Mouse (Mus musculus) hindbrain, embryonic 14.5 days (tissue): ENCODE results near the gene Robo2. TPM values are rescaled to one million over a fixed set of nuclear protein-coding genes. Genes with fewer than 3 reads are reported as not detected.
A peak's percentile ranks its signal among the peaks of the same experiment; 100 is the strongest.

Experiments
- ATAC-seq: fragments of 200-750 bp; cut with Nextera tagmentation; 2 replicates; pipeline ENCODE4 v1.8.0; 2017; ENCODE audit warnings: moderate number of reproducible peaks, mild to moderate bottlenecking, moderate TSS enrichment, moderate library complexity; ENCODE audit not compliant: low FRiP score
- DNase-seq: peaks from one replicate; pipeline ENCODE4 v3.0.0-alpha.2; 2015; ENCODE audit warnings: low spot score
- H3K27ac ChIP-seq: fragments of 300-500 bp; sonication (generic); 2 replicates; pipeline ENCODE4 v1.5.1; 2014; ENCODE audit warnings: mild to moderate bottlenecking, moderate library complexity
- H3K27me3 ChIP-seq: fragments of 300-500 bp; sonication (generic); 2 replicates; pipeline ENCODE4 v1.6.1; 2014; ENCODE audit warnings: mild to moderate bottlenecking, low read length, mixed read lengths; ENCODE audit not compliant: control insufficient read depth, insufficient read depth
- H3K36me3 ChIP-seq: fragments of 300-500 bp; sonication (generic); replicated peaks from 2 replicates; pipeline ENCODE4 v1.6.1; 2014; ENCODE audit not compliant: control insufficient read depth, insufficient read depth
- H3K4me1 ChIP-seq: fragments of 300-500 bp; sonication (generic); replicated peaks from 2 replicates; pipeline ENCODE4 v1.6.1; 2014; ENCODE audit warnings: antibody characterized with exemption, low read length, mixed read lengths; ENCODE audit not compliant: control insufficient read depth, insufficient read depth
- H3K4me2 ChIP-seq: fragments of 300-500 bp; sonication (generic); replicated peaks from 2 replicates; pipeline ENCODE4 v1.6.1; 2014; ENCODE audit warnings: mild to moderate bottlenecking, moderate library complexity
- H3K4me3 ChIP-seq: fragments of 300-500 bp; sonication (generic); replicated peaks from 2 replicates; pipeline ENCODE4 v1.5.1; 2014; ENCODE audit warnings: mild to moderate bottlenecking, low read length
- H3K9ac ChIP-seq: fragments of 300-500 bp; sonication (generic); 2 replicates; pipeline ENCODE4 v1.6.1; 2014
- H3K9me3 ChIP-seq: fragments of 300-500 bp; sonication (generic); 2 replicates; pipeline ENCODE4 v1.6.1; 2016; ENCODE audit warnings: low read length; ENCODE audit not compliant: control insufficient read depth
- WGBS: fragments of 180-500 bp; shearing (Covaris S2); extraction: QIAGEN DNeasy Blood & Tissue Kit; methylation state at CpG from one replicate; pipeline ENCODE4 v1.1.7; 2014; 5-methylcytosine and 5-hydroxymethylcytosine counted together
- polyA plus RNA-seq: library from polyadenylated mRNA; unstranded; fragments of >200 nt; fragmentation: Nextera tagmentation; extraction: Ambion mirVana; gene quantifications from 2 replicates; pipeline ENCODE4 v1.2.1, GENCODE M21; 2014

Gene Robo2
- polyA plus RNA-seq, 1 experiment from 2014 or later = 121 TPM

DNA sequence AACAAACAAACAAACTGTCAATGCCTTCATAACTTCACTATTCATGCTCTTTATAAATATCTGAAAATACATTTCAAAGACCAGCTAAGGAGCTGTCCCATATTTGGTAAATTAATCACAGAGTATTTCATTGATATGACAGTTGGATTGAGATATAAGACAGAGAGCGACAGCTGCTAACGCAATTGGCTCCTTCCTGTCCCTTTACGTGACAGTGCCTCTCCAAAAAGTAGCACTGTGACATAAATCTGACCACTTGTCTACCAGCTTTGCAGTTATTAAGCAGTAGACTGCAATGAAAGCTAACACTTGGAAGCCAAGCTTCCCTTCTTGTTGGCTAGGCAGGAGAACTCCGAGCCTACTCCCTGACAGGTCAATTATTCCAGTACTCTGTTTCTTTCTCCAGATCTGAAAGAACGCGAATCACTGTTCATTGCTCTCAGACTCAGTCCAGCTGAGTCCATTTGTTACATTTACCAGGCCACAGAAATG lies 452.1 kb downstream of the Robo2 start:
- Histone ChIP-seq H3K4me1 (no peaks in the 10 kb centered on the region), H3K9me3 (no peaks in the 10 kb centered on the region), H3K9ac (no peak overlapping the region), H3K4me3 (no peak overlapping the region), H3K36me3 (peaks cover 8% of the 10 kb centered on the region), H3K27me3 (no peaks in the 10 kb centered on the region), H3K27ac (no peak overlapping the region), H3K4me2 (no peak overlapping the region)
- no peak for DNase-seq
- no peak for ATAC-seq
- 74% methylated on average over 6 of the region's 6 CpGs for WGBS

DNA sequence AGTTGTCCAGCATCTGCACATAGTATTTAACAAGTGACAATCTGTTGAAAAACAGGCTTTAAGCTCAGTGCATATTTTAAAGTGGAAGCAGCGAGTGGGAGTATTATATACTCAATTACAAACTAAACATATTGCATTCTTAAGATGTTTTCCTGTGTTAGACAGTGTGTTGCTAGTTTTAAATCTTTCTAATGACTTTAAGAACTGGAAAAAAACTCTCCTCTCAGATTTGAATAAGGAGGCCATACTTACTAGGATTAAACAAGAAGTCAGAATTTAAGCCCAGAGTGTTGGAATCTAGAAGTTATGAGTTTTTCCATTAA lies 453.1 kb downstream of the Robo2 start:
- WGBS = 95% methylated on average over 1 of the region's 1 CpGs
- no peak overlapping the region for H3K27ac ChIP-seq

DNA sequence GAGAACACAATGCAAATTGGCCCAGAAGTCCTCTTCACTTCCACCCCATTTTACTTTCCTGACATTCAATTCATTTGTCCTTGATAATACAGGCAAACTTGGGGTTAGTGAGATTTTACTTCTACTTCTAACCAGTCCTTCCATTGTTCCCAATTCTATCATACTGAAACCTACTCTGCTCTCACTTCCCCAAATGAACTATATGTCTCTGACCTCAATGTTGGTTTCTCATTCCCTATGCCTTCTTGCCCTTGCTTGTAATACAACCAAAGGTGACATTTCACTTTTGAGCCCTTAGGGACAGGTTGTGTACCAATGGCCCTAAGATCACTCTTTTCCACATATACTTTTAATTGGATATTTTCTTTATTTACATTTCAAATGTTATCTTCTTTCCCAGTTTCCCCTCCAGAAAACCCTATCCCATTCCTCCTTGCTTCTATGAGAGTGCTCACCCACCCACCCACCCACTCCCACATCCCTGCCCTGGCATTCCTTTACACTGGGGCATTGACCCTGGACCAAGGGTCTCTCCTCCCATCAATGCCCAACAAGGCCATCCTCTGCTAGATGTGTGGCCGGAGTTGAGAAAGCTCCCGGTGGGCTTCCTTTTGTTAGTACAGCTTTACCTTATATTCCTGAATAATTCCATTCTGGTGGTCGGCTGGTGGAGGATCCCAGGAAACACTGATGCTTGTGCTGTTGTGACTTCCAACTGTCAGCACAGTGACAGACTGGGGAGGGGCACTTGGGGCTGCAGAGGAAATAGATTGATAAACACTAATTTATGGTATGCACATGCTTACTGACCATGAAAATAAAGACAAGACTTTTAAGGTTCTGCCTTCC lies 453.7 kb downstream of the Robo2 start:
- Histone ChIP-seq H3K4me2 (no peak overlapping the region), H3K4me1 (no peaks in the 10 kb centered on the region), H3K36me3 (peaks cover 8% of the 10 kb centered on the region), H3K4me3 (no peak overlapping the region), H3K27ac (no peak overlapping the region), H3K27me3 (no peaks in the 10 kb centered on the region), H3K9me3 (no peaks in the 10 kb centered on the region), H3K9ac (no peak overlapping the region)
- ATAC-seq (no peak), DNase-seq (no peak)
- 39% methylated on average over 3 of the region's 3 CpGs for WGBS

More for the DNA sequence above, 453.1 kb downstream of the Robo2 start:
- Histone ChIP-seq H3K4me2 (no peak overlapping the region), H3K4me1 (no peaks in the 10 kb centered on the region), H3K36me3 (peaks cover 8% of the 10 kb centered on the region), H3K9me3 (no peaks in the 10 kb centered on the region), H3K27me3 (no peaks in the 10 kb centered on the region), H3K9ac (no peak overlapping the region), H3K4me3 (no peak overlapping the region)
- ATAC-seq (no peak), DNase-seq (no peak)

DNA sequence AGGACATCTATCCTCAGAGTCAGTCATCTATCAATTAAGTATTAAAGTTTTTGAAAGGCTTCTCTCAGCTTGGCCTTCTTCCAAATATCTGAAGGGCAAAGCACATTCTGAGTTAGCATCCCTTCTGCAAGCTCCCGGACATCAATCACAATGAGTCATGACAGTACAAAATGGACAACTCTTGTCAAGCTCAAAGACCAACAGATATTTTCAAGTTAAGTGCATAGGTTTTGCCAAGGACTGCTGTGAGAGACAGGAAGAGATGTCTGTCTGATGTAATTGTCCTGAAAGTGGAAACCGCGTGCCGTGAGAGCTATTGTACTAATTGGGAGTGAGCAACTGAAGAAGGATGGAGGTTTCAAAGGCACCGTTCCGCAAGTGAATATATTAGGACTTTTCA lies 465.5 kb downstream of the Robo2 start:
- DNase-seq = no peak
- no peaks in the 10 kb centered on the region for H3K9me3 ChIP-seq
- H3K4me3 ChIP-seq = no peak overlapping the region
- no peaks in the 10 kb centered on the region for H3K27me3 ChIP-seq
- H3K4me1 ChIP-seq = no peaks in the 10 kb centered on the region; the same call in 1 of the 2 replicates
- no peaks in the 10 kb centered on the region for H3K36me3 ChIP-seq
- 66% methylated on average over 6 of the region's 6 CpGs for WGBS
- no peak overlapping the region for H3K27ac ChIP-seq
- H3K4me2 ChIP-seq = no peak overlapping the region
- no peak overlapping the region for H3K9ac ChIP-seq
- no peak for ATAC-seq

DNA sequence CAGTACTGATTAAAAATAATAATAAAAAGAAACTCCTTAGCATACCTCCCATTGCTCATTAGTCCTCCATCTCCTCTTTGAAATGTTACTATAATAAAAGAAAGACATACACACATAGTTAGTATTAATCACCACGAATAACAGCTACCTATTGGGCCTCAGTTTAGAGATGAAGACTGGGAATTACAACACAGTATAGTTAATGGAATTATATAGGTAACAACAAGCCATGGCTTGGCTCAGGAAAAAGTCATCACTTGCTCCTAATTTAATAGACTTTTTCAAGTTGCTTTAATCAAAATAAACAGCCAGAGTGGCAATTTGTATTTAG lies 471.4 kb downstream of the Robo2 start:
- H3K4me2 ChIP-seq = no peak overlapping the region
- DNase-seq (no peak), ATAC-seq (peak; percentile 48; the same call in 1 of the 2 replicates)
- no peaks in the 10 kb centered on the region for H3K27me3 ChIP-seq
- 63% methylated on average over 1 of the region's 1 CpGs for WGBS
- no peak overlapping the region for H3K9ac ChIP-seq
- no peaks in the 10 kb centered on the region for H3K9me3 ChIP-seq
- no peaks in the 10 kb centered on the region for H3K4me1 ChIP-seq
- H3K27ac ChIP-seq = no peak overlapping the region
- no peak overlapping the region for H3K4me3 ChIP-seq
- H3K36me3 ChIP-seq = no peaks in the 10 kb centered on the region

DNA sequence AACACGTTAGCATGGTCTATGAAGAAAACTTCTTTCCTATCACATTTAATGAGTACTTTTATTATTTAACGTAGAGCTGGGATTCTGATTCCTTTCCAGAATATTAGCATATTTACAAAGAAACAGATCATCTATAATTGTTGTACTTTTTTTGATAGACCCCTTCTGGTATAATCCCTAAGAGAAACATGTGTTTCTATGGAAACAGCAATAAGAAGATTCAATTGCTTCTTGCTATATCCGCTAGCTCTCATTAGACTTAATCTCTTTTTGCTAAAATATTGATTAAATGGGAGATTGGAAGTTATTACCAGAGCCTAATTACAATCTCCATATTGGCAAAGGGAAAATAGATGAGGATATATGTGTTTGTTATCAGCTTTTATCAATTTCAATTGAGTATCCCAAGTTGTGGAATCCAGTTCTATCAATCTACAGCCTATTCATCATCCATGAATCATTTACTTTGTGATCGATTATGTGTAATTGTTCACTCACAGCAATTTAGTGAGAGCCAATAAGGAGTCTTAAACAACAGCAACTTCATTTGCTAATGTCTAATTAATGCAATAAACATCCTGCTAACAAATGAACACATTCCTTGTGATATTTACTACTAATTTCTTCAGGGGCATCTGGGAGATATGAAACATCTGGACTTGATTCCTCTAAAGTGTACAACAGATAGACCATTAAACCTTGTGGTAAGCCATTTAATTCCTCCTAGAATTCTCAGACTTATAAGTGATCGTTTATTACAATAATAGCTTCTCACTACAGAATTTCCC lies 472.0 kb downstream of the Robo2 start:
- Histone ChIP-seq H3K4me1 (no peaks in the 10 kb centered on the region), H3K4me2 (no peak overlapping the region), H3K9me3 (no peaks in the 10 kb centered on the region), H3K27ac (no peak overlapping the region), H3K27me3 (no peaks in the 10 kb centered on the region), H3K4me3 (no peak overlapping the region), H3K9ac (no peak overlapping the region), H3K36me3 (no peaks in the 10 kb centered on the region)
- no peak for DNase-seq
- 68% methylated on average over 5 of the region's 5 CpGs for WGBS
- 0 out of 2 replicates have a peak, but pooled peaks have one; percentile 48 for ATAC-seq

DNA sequence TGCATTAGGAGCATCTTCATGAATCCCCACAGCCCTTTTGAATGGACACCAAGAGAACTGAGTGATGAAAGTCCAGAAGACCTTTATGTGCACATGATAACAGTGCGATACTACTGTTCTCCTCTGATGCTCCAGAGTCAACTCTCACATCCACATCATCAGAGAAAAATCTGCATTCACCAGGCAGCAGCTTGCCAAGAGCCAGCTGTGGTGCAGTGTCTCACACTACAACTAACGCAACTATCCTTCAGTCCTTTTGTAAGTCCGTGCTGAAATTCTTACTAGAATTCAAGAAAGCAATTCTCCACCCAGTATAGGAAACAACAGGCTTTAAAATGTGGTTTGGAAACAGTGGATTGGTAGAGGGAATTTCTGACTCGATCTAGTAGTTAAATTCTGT lies 481.3 kb downstream of the Robo2 start:
- ATAC-seq = no peak
- H3K4me1 ChIP-seq = no peaks in the 10 kb centered on the region
- no peaks in the 10 kb centered on the region for H3K9me3 ChIP-seq
- no peaks in the 10 kb centered on the region for H3K27me3 ChIP-seq
- H3K4me2 ChIP-seq = no peak overlapping the region
- DNase-seq = no peak
- 90% methylated on average over 4 of the region's 4 CpGs for WGBS
- H3K9ac ChIP-seq = no peak overlapping the region
- H3K4me3 ChIP-seq = no peak overlapping the region
- no peak overlapping the region for H3K27ac ChIP-seq
- 0 out of 2 replicates have a peak, but pooled peaks cover 7% of the 10 kb centered on the region for H3K36me3 ChIP-seq

DNA sequence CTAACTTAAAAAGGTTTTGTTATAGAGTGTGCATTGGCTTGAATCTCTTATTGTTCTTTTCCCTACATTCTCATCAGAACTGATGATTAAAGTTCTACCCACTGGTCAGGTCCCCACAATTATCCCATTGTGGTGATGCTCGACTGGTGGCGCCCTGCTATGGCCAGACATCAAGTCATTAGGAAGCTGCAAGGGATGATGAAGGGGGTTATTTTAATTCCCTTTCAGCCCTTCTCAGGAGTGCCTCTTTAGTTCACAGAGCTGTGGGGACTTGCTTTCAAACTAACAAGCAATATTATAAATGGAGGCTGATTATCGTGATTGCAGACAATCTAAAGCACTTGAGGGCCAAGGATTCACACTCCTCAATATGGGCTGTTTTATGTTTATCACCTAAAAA lies 484.1 kb downstream of the Robo2 start:
- 48% methylated on average over 3 of the region's 3 CpGs for WGBS
- H3K36me3 ChIP-seq = no peaks in the 10 kb centered on the region
- H3K4me1 ChIP-seq = no peaks in the 10 kb centered on the region
- H3K9ac ChIP-seq = no peak overlapping the region
- DNase-seq = no peak
- H3K27me3 ChIP-seq = no peaks in the 10 kb centered on the region
- no peak overlapping the region for H3K4me3 ChIP-seq
- H3K4me2 ChIP-seq = no peak overlapping the region
- H3K9me3 ChIP-seq = no peaks in the 10 kb centered on the region
- H3K27ac ChIP-seq = no peak overlapping the region
- no peak for ATAC-seq

DNA sequence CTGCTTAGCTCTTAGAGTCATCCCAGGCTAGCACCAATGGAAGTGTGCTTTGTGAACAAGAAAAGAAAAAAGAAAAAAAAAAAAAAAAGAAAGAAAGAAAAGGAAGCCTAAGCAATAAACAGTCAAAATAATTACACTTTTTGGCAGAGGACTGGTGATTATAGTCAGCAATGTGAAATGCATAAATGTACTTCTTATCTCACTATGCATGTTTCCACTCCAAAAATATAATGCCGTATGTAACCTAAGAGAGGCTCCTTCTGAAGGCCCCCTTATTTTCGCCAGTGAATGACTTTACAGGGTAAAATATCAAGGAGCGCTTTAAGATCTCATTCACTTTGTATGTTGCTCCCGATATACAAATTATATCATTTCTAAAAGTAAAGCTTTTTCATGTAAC lies 496.2 kb downstream of the Robo2 start:
- no peak overlapping the region for H3K4me3 ChIP-seq
- peaks cover 4% of the 10 kb centered on the region for H3K36me3 ChIP-seq
- H3K4me2 ChIP-seq = no peak overlapping the region
- H3K4me1 ChIP-seq = no peaks in the 10 kb centered on the region
- no peaks in the 10 kb centered on the region for H3K9me3 ChIP-seq
- no peak for DNase-seq
- no peaks in the 10 kb centered on the region for H3K27me3 ChIP-seq
- 89% methylated on average over 4 of the region's 4 CpGs for WGBS
- ATAC-seq = no peak
- H3K9ac ChIP-seq = no peak overlapping the region
- H3K27ac ChIP-seq = no peak overlapping the region
